Mouse (Mus musculus) brain, embryonic 14.5 days (tissue): ENCODE measurements at regions not wholly inside any gene's neighbourhood (a gene's known extent, or its start where the extent isn't known, plus 50 kb on each side); places are given as distances from the start of the nearest gene placed in this dataset.

Experiments used
- CTCF ChIP-seq: fragments of 200-500 bp; IDR thresholded peaks from 2 replicates; pipeline ENCODE4 v1.5.1; 2012; ENCODE audit warnings: inconsistent platforms, mild to moderate bottlenecking, moderate library complexity, borderline replicate concordance; ENCODE audit not compliant: insufficient read depth, insufficient read length; ENCODE audit errors: extremely low read depth
- POLR2A ChIP-seq: fragments of 200-500 bp; IDR thresholded peaks from 2 replicates; pipeline ENCODE4 v1.6.1; 2012; ENCODE audit warnings: mild to moderate bottlenecking, inconsistent platforms, borderline replicate concordance; ENCODE audit not compliant: poor library complexity, insufficient read depth, insufficient read length, severe bottlenecking; ENCODE audit errors: extremely low read depth

DNA sequence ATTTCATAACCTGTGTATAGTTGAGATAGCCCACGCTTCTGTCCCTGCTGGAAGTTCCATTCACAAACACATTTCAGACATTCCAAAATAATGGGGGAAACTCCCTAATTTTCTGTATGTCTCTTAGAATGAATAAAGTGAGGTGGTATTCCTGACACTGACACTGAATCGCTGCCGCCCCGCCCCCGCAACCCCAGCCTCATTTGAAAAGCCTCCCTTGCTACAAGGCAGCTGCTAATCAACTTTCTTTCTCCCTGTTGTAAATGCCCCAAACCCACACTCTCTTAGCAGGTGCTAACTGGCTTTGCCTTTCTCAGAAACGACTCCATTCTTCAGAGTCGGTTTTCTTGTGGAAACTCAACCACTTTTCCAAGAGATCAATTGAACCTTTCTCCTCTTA is 66.4 kb upstream of the Zfp280d start:
- TF ChIP-seq CTCF (no peak), POLR2A (no peak)
